Mouse (Mus musculus) heart, adult 10 weeks (tissue): ENCODE measurements around the gene Fcor. TPM values are rescaled to one million over a fixed set of nuclear protein-coding genes. Genes with fewer than 3 reads are reported as not detected.

Experiments used
- polyA plus RNA-seq: library from polyadenylated mRNA; stranded (reverse); fragments of 350-450 nt; fragmentation: Illumina TruSeq; extraction: RNeasy Lipid Tissue Mini Kit (QIAGEN cat#74804); gene quantifications from one replicate; pipeline ENCODE4 v1.2.3, GENCODE M21; 2014; ENCODE audit warnings: low read depth, low replicate concordance

Gene Fcor
- 5.2 TPM for polyA plus RNA-seq

GRCm38 (mm10) chr8:3671980-3672491 is at the start of gene Fcor:
TSS of gene Fcor (minus strand) at chr8:3672362.

GRCm38 (mm10) chr8:3720551-3720950 is 48.4 kb upstream of the Fcor start, which contains the start of gene Clec4g:
TSS of gene Clec4g (minus strand) at chr8:3720651.

GRCm38 (mm10) chr8:3694121-3694520 is 22.0 kb upstream of the Fcor start, which contains the start of gene Fcer2a:
TSS of gene Fcer2a (minus strand) at chr8:3694175.

GRCm38 (mm10) chr8:3676131-3676992 is 4.2 kb upstream of the Fcor start, which contains the start of gene Trappc5:
TSS of gene Trappc5 (plus strand) at chr8:3676299.

GRCm38 (mm10) chr8:3665507-3665906 is 6.7 kb downstream of the Fcor start, which contains the start of gene Mcemp1:
TSS of gene Mcemp1 (plus strand) at chr8:3665754.

GRCm38 (mm10) chr8:3655526-3655925 is 16.6 kb downstream of the Fcor start, which contains the start of gene Retn:
TSS of gene Retn (plus strand) at chr8:3655770.

GRCm38 (mm10) chr8:3630647-3631477 is 41.3 kb downstream of the Fcor start, which contains the start of gene Stxbp2:
TSS of gene Stxbp2 (plus strand) at chr8:3630955.

GRCm38 (mm10) chr8:3625445-3625844 is 46.7 kb downstream of the Fcor start, which contains the start of gene Pcp2:
TSS of gene Pcp2 (minus strand) at chr8:3625545.

GRCm38 (mm10) chr8:3621199-3621970 is 50.8 kb downstream of the Fcor start, which contains the start of the genes Xab2 and Pet100:
TSS of gene Xab2 (minus strand) at chr8:3621316.
TSS of gene Pet100 (plus strand) at chr8:3621548.

Other genes starting within 250 kb of the Fcor start
- gene Pex11g, start 204.7 kb downstream of the Fcor start, polyA plus RNA-seq = 3.0 TPM
- not detected for gene Tex45, start 201.5 kb downstream of the Fcor start, polyA plus RNA-seq
- gene Zfp358, start 179.2 kb downstream of the Fcor start, polyA plus RNA-seq = 28.6 TPM
- gene Mcoln1, start 171.9 kb downstream of the Fcor start, polyA plus RNA-seq = 39.1 TPM
- 19.1 TPM for gene Pnpla6, start 157.0 kb downstream of the Fcor start, polyA plus RNA-seq
- gene C330021F23Rik, start 104.4 kb downstream of the Fcor start, polyA plus RNA-seq = not detected
- 1.6 TPM for gene Camsap3, start 85.1 kb downstream of the Fcor start, polyA plus RNA-seq
- 16.1 TPM for gene Xab2, start 51.0 kb downstream of the Fcor start, polyA plus RNA-seq
- gene Pet100, start 50.8 kb downstream of the Fcor start, polyA plus RNA-seq = 38.0 TPM
- not detected for gene Pcp2, start 46.8 kb downstream of the Fcor start, polyA plus RNA-seq
- 9.3 TPM for gene Stxbp2, start 41.4 kb downstream of the Fcor start, polyA plus RNA-seq
- 5.4 TPM for gene Retn, start 16.6 kb downstream of the Fcor start, polyA plus RNA-seq
- not detected for gene Mcemp1, start 6.6 kb downstream of the Fcor start, polyA plus RNA-seq
- gene Trappc5, start 3.9 kb upstream of the Fcor start, polyA plus RNA-seq = 24.2 TPM
- gene Fcer2a, start 21.8 kb upstream of the Fcor start, polyA plus RNA-seq = 0.73 TPM
- 0.99 TPM for gene Clec4g, start 48.3 kb upstream of the Fcor start, polyA plus RNA-seq
- gene Cd209a, start 76.6 kb upstream of the Fcor start, polyA plus RNA-seq = 0.76 TPM
- not detected for gene Cd209e, start 181.9 kb upstream of the Fcor start, polyA plus RNA-seq
- not detected for gene Cd209d, start 206.2 kb upstream of the Fcor start, polyA plus RNA-seq